Mouse (Mus musculus) kidney, adult 2 months (tissue): ENCODE results near the gene Zfp963. TPM values are rescaled to one million over a fixed set of nuclear protein-coding genes. Genes with fewer than 3 reads are reported as not detected.
"Not testable (repeated sequence)": the region's sequence is repeated elsewhere in the genome, so short reads cannot be mapped to it uniquely, and the experiment has no call there.

ENCODE experiments used
- DNase-seq: peaks from one replicate; pipeline ENCODE4 v3.0.0; 2021
- H3K27ac ChIP-seq: fragments of 200-500 bp; 2 replicates; pipeline ENCODE4 v1.5.1; 2012; ENCODE audit warnings: low read depth, low read length, control low read depth, inconsistent platforms; ENCODE audit not compliant: insufficient read depth
- H3K27me3 ChIP-seq: fragments of 200-500 bp; replicated peaks from 2 replicates; pipeline ENCODE4 v1.6.1; 2012; ENCODE audit warnings: mild to moderate bottlenecking, moderate library complexity, low read length, inconsistent platforms; ENCODE audit not compliant: control insufficient read depth, insufficient read depth
- H3K36me3 ChIP-seq: fragments of 200-500 bp; 2 replicates; pipeline ENCODE4 v1.6.1; 2012; ENCODE audit warnings: mild to moderate bottlenecking, moderate library complexity, low read length, inconsistent platforms; ENCODE audit not compliant: control insufficient read depth, insufficient read depth
- H3K4me1 ChIP-seq: fragments of 200-500 bp; 2 replicates; pipeline ENCODE4 v1.6.1; 2011; ENCODE audit warnings: low read length; ENCODE audit not compliant: control insufficient read depth, insufficient read depth
- H3K4me3 ChIP-seq: fragments of 200-500 bp; 2 replicates; pipeline ENCODE4 v1.5.1; 2011; ENCODE audit warnings: mild to moderate bottlenecking, low read depth, low read length, control low read depth; ENCODE audit not compliant: insufficient read depth
- CTCF ChIP-seq: fragments of 200-500 bp; conservative IDR thresholded peaks from 2 replicates; pipeline ENCODE4 v1.5.1; 2011; ENCODE audit warnings: low read depth, mild to moderate bottlenecking, control low read depth, low read length, moderate library complexity, mixed read lengths; ENCODE audit not compliant: insufficient read depth, insufficient read length
- POLR2A ChIP-seq: fragments of 200-500 bp; IDR thresholded peaks from one replicate; pipeline ENCODE4 v1.6.1; 2011; ENCODE audit warnings: low read depth, low read length, control low read depth
- WGBS: fragments of 180-500 bp; shearing (Covaris S2); methylation state at CpG from one replicate; pipeline ENCODE4 v1.1.7; 2018; 5-methylcytosine and 5-hydroxymethylcytosine counted together
- polyA plus RNA-seq: library from polyadenylated mRNA; depleted of rRNA; stranded (reverse); fragments of >200 nt; gene quantifications from 2 replicates; pipeline ENCODE4 v1.2.3, GENCODE M21; 2012; rRNA removed

The Zfp963 gene
- polyA plus RNA-seq, 1 experiment, result 2.5 TPM

- H3K27ac ChIP-seq, result no peak overlapping the region
- H3K27me3 ChIP-seq, result no peaks in the 10 kb centered on the region
- TF ChIP-seq CTCF (no peak), POLR2A (no peak)
- no peaks in the 10 kb centered on the region for H3K4me1 ChIP-seq
- no peak for DNase-seq
- no peak overlapping the region for H3K4me3 ChIP-seq
- 76% methylated on average over 1 of the region's 1 CpGs for WGBS
- H3K36me3 ChIP-seq, result no peaks in the 10 kb centered on the region
Observed at GRCm38 (mm10) chr8:69735495-69735894, 14.3 kb downstream of the Zfp963 start.

- 43% methylated on average over 5 of the region's 5 CpGs for WGBS
- no peak for DNase-seq
- peaks cover 5% of the 10 kb centered on the region for H3K4me1 ChIP-seq
- 0 out of 2 replicates have a peak overlapping the region, but pooled peaks have one; percentile 2 for H3K27ac ChIP-seq
- TF ChIP-seq CTCF (no peak), POLR2A (no peak)
- no peaks in the 10 kb centered on the region for H3K36me3 ChIP-seq
- peak overlapping the region; percentile 30; the same call in 1 of the 2 replicates for H3K4me3 ChIP-seq
- no peaks in the 10 kb centered on the region for H3K27me3 ChIP-seq
Observed at GRCm38 (mm10) chr8:69717232-69717580, 32.6 kb downstream of the Zfp963 start.

GRCm38 (mm10) chr8:69716403-69717231 is 33.2 kb downstream of the Zfp963 start:
- WGBS, result under 1% methylated on average over 52 of the region's 52 CpGs
- Histone ChIP-seq H3K27me3 (no peaks in the 10 kb centered on the region), H3K4me1 (peaks cover 5% of the 10 kb centered on the region), H3K36me3 (0 out of 2 replicates have a peak, but pooled peaks cover 2% of the 10 kb centered on the region), H3K27ac (peak overlapping the region; percentile 90), H3K4me3 (peak overlapping the region; percentile 66)
- no peak for TF ChIP-seq CTCF
- TF ChIP-seq POLR2A, result peak; percentile 67
- peak; percentile 100 for DNase-seq

- no peak for TF ChIP-seq CTCF
- no peak for TF ChIP-seq POLR2A
- H3K27me3 ChIP-seq, result no peaks in the 10 kb centered on the region
Observed at GRCm38 (mm10) chr8:69715366-69715765, 34.4 kb downstream of the Zfp963 start.

GRCm38 (mm10) chr8:69713516-69713915 is 36.3 kb downstream of the Zfp963 start:
- Histone ChIP-seq H3K4me1 (peaks cover 5% of the 10 kb centered on the region), H3K27me3 (no peaks in the 10 kb centered on the region), H3K27ac (no peak overlapping the region), H3K36me3 (peaks cover 17% of the 10 kb centered on the region), H3K4me3 (no peak overlapping the region)
- 78% methylated on average over 8 of the region's 8 CpGs for WGBS
- TF ChIP-seq POLR2A (no peak), CTCF (no peak)
- no peak for DNase-seq

More at GRCm38 (mm10) chr8:69715366-69715765, 34.4 kb downstream of the Zfp963 start:
- Histone ChIP-seq H3K27ac (no peak overlapping the region), H3K4me1 (peaks cover 5% of the 10 kb centered on the region), H3K4me3 (peak overlapping the region; percentile 16), H3K36me3 (0 out of 2 replicates have a peak, but pooled peaks cover 3% of the 10 kb centered on the region)
- DNase-seq, result no peak
- 59% methylated on average over 6 of the region's 6 CpGs for WGBS

- not testable (repeated sequence) for H3K4me3 ChIP-seq, H3K27me3 ChIP-seq, DNase-seq, H3K27ac ChIP-seq, H3K4me1 ChIP-seq
- WGBS, result 95% methylated on average over 10 of the region's 10 CpGs
- H3K36me3 ChIP-seq, result peaks cover 43% of the 10 kb centered on the region
Observed at GRCm38 (mm10) chr8:69710624-69711023, 39.1 kb downstream of the Zfp963 start, which contains the start of gene Zfp869. Gene Zfp869, minus strand, starts transcription at chr8:69710724.

- H3K27me3 ChIP-seq, result no peaks in the 10 kb centered on the region
- H3K4me1 ChIP-seq, result 0 out of 2 replicates have a peak, but pooled peaks cover 2% of the 10 kb centered on the region
- no peak for DNase-seq
- H3K36me3 ChIP-seq, result peaks cover 14% of the 10 kb centered on the region
- 80% methylated on average over 6 of the region's 6 CpGs for WGBS
- TF ChIP-seq POLR2A (no peak), CTCF (no peak)
- no peak overlapping the region for H3K4me3 ChIP-seq
- no peak overlapping the region for H3K27ac ChIP-seq
Observed at GRCm38 (mm10) chr8:69701810-69702209, 48.0 kb downstream of the Zfp963 start.

Other genes starting within 250 kb of the Zfp963 start
- not detected in 2 replicates for gene Gm7697, start 227.0 kb downstream of the Zfp963 start, polyA plus RNA-seq
- gene Zfp868, start 124.4 kb downstream of the Zfp963 start, polyA plus RNA-seq, result 4.0 and 4.3 TPM in 2 replicates
- 0.80 and 0.97 TPM in 2 replicates for gene Zfp964, start 95.5 kb downstream of the Zfp963 start, polyA plus RNA-seq
- gene Zfp869, start 39.2 kb downstream of the Zfp963 start, polyA plus RNA-seq, result 3.3 and 4.2 TPM in 2 replicates
- 0.23 TPM in 1 of 2 replicates, not detected in the other for gene Gm20422, start 24.9 kb upstream of the Zfp963 start, polyA plus RNA-seq
- gene Atp13a1, start 41.2 kb upstream of the Zfp963 start, polyA plus RNA-seq, result 59.9 and 81.3 TPM in 2 replicates
- gene Zfp866, start 41.2 kb upstream of the Zfp963 start, polyA plus RNA-seq, result 8.5 and 11.3 TPM in 2 replicates
- gene Gmip, start 58.7 kb upstream of the Zfp963 start, polyA plus RNA-seq, result 15.8 and 15.9 TPM in 2 replicates
- 6.4 and 6.7 TPM in 2 replicates for gene Lpar2, start 72.5 kb upstream of the Zfp963 start, polyA plus RNA-seq
- gene Pbx4, start 82.5 kb upstream of the Zfp963 start, polyA plus RNA-seq, result 3.6 and 3.9 TPM in 2 replicates
- gene Cilp2, start 137.7 kb upstream of the Zfp963 start, polyA plus RNA-seq, result 0.11 and 0.16 TPM in 2 replicates
- 1.3 and 1.5 TPM in 2 replicates for gene Tssk6, start 152.2 kb upstream of the Zfp963 start, polyA plus RNA-seq
- 283 and 372 TPM in 2 replicates for gene Ndufa13, start 152.6 kb upstream of the Zfp963 start, polyA plus RNA-seq
- gene Yjefn3, start 152.7 kb upstream of the Zfp963 start, polyA plus RNA-seq, result 3.9 and 5.6 TPM in 2 replicates
- 60.1 and 60.9 TPM in 2 replicates for gene Gatad2a, start 246.4 kb upstream of the Zfp963 start, polyA plus RNA-seq